Mouse (Mus musculus) induced T-regulatory cell, adult 2 months (primary cell): ENCODE measurements around the gene Sae1.
"Not testable (repeated sequence)": the region's sequence is repeated elsewhere in the genome, so short reads cannot be mapped to it uniquely, and the experiment has no call there.

ENCODE experiments used
- DNase-seq: peaks from one replicate; pipeline ENCODE4 v3.0.0-alpha.2; 2012; ENCODE audit warnings: low read depth

The Sae1 gene

DNA sequence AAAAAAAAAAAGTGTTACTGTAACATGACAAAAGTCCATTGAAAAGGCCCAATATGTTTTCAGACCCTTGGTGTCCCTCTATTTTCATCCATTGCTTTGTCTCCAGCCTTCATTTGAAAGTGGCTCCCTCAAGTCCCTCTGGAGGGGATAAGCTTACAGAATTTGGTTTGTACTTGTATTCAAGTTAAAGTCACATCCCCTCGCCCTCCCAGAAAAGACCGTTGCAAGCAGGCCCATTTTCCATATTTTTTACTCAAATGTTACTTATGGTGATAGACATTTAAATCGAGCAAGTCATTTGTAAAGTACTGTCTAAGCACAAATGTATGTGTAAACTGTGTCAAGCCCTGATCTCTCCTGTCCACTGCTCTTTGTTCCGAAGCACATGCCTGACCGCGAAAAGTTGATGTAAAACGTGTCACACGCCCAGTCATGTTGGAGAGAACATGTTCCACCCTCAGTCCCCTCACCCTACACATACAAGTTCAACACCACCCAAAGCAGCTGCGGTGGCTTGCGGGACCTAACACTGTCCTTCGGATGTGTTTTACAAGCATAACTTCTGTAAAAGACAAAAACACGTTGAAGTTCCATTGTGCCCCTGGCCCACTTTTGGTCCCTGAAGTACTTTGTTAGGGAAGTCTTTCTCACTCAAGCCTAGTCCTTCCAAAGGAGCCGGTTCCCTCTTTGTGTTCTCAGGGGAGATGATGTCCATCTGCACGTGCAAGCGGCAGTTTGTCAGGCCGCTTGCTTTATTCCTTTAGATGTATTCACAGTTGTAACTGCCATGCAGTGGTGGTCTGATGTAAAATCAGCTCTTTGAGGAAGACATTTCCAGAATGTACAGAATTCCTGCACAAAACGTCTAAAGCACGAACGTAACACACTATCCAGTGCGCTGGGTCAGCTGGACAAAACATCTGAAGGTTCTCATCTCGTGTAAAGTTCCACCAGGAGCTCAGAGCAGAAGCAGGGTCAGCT, 15.7 kb upstream of the Sae1 start:
- DNase-seq: peak; percentile 73

GRCm38 (mm10) chr7:16402449-16402848, 14.8 kb upstream of the Sae1 start:
- peak; percentile 48 for DNase-seq

- peak; percentile 69 for DNase-seq
These were observed 14.4 kb upstream of the Sae1 start for GRCm38 (mm10) chr7:16401991-16402431.

- peak; percentile 93 for DNase-seq
These were observed 13.3 kb upstream of the Sae1 start, which contains the start of gene Zc3h4 for GRCm38 (mm10) chr7:16400689-16401611. Gene Zc3h4 (plus strand): TSS chr7:16400910.

DNA sequence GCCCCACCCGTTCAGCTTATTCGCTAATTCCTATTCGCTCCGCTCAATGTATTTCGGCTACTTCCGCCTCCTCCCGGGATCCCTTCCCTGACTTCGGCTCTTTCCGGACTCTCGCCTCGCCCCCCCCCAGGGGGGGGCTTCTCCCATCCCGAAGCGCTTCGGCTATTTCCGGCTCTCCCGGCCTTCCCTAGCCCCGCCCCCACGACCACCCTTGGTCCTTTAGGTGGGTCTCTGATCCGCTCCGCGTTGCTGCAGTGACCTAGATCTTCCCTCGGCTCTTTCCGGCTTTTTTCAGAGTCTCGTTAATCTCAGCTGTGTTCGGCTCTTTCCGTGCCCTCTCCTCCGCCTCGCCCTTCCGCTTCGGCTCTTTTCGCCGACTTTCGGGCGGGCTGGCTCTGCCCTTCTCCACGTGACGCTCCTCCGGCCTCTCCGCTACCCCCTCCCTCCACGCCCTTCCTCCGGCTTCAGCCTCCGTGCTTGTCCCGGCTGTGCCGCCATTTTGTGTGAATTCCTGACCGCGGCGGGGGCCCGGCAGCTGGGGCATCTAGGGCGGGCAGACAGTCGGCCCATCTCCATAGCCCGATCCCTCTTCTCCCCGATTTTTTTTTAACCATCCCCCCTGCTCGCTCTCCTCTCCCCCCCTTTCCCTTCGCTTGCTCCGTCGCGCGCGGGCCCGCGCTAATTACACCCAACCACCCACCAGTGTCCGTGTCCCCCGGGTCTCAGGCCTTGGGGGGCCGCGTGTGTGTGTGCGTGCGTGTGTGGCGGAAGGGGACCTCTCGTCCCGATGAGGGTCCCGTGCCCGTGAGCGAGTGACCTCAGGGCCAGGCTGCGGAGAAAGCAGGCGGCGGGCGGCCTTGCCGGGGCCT, 12.4 kb upstream of the Sae1 start:
- DNase-seq: peak; percentile 98

DNA sequence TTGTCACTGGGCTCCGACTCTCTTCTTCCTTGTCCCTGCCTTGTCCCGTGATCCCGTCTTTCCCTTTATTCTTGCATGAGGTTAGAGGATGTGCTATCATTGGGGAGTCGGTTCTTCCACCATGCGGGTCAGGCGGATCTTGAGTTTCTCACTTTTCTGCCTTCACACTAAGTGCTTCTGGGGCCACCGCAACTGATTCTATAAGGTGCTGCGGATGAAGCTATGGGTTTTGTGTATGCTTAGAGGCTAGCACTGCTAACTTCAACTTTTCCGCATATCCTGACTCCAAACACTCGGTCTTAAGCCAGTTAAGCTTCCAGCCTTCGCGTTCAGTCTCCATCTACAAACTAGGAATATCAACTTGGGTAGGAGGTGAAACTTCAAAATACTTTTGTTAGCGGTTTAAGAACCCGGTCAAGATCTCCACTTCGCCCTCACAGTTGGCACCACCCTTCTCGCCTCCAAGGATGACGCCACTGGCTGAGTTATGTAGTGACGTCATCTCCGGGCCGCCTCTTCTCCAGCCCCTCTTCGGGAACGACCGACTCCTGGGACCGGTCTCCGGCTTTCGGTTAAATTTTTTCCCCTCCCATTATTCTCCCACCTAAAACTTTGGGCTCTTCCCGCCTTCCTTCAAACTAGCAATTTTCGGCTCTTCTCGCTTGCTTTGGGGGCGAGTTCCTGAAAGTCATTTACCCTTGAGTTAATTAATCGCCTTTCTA, 11.7 kb upstream of the Sae1 start:
- peak; percentile 96 for DNase-seq

GRCm38 (mm10) chr7:16398387-16399050, 10.9 kb upstream of the Sae1 start:
- peak; percentile 61 for DNase-seq

- DNase-seq: peak; percentile 18
These were observed 9.9 kb upstream of the Sae1 start for GRCm38 (mm10) chr7:16397465-16397864.

GRCm38 (mm10) chr7:16395944-16396343, 8.3 kb upstream of the Sae1 start:
- DNase-seq: peak; percentile 86

GRCm38 (mm10) chr7:16392923-16393322, 5.3 kb upstream of the Sae1 start:
- no peak for DNase-seq

DNA sequence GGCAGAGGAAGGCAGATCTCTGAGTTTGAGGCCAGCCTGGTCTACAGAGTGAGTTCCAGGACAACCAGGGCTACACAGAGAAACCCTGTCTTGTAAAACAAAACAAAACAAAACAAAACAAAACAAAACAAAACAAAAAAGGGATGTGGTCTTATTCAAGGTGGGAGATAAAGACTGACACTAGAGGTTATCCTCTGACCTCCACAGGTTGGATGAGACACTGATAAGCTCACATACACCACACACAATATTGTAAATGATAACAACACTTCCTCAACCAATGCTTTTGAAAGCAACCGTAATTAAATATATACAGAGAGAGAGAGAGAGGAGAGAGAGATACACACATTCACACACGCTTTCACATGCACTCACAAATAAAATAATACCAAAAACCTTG, 2.3 kb upstream of the Sae1 start:
- DNase-seq: not testable (repeated sequence)

- DNase-seq: peak; percentile 83
These were observed 11.1 kb downstream of the Sae1 start for GRCm38 (mm10) chr7:16376505-16376904.

DNA sequence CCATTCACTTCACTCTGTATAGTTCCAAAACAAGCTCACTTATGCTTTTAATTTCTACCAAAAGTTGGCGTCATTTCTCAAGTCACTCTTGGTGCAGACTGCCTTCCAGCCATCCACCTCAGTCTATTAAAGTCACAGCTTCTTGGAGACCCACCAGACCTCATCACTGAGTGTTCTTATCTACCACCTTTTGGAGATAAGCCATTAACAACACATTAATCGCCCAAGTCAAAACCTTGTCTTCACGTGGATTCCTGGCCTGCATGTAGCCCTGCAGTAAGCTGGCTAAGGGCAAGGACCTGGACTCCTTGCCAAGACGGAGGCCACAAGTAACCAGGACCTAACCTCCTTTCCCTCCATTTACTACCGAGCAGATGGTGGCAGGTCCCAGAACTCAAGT, 12.6 kb downstream of the Sae1 start:
- no peak for DNase-seq

DNA sequence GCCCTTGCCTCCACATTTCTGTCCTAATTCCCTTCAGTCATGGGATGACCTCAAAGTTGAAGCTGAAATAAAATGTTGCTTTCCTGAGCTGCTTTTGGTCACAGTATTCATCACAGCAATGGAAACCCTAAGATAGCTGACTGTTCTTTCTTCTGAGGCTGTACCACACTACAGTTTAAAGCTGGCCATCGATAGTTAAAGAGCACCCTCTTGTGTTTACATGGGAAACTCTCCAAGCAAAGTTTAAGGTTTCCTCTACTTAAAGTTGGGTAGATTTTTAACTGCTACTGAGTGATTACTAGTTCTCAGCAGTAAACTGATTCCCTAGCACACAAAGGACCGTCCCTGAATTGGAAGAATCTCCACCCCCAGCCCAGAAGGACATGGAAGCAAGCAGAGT, 13.9 kb downstream of the Sae1 start:
- peak; percentile 77 for DNase-seq

GRCm38 (mm10) chr7:16370596-16370995, 17.0 kb downstream of the Sae1 start:
- DNase-seq: no peak

DNA sequence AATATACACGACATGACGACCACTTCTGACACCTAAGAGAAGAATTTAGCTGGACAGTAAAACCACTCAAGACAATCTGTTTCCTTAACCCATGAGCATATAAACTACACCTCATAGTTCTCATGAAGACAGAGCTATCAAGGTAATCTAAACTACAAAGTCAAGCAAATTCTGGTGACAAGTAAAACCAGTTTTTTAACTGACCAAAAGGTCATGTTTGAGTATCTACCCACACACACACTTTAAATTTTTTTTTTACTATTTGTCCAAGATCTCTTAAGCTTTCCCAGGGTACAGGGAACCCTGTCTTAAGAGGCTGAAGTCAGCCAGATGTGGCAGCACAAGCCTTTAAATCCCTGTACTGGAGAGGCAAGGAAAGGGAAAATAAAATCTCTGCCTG, 18.8 kb downstream of the Sae1 start:
- DNase-seq: no peak

GRCm38 (mm10) chr7:16366669-16367068, 20.9 kb downstream of the Sae1 start:
- DNase-seq: no peak

DNA sequence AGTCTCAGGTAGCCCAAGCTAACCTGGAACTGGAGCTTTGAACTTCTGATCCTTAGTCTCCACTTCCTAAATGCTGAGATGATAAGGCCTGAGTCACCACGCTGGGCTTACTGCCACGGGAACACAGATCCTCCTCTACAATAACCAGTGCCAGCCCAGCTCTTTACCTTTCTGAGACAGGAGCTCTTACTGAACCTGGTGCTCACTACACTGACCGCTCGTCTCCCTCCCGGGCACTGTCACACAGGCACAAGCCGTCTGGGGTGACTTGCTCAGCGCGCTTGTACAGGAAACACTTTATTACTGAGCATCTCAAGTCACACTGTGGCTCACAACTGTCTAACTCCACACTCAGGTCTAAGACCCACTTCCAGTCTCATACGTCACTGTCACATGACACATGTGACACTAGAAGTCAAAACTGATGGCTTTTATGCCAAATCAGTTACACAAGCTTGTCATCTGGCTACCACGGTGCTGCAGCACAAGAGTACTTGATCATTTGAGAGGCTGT, 21.4 kb downstream of the Sae1 start:
- DNase-seq: no peak

DNA sequence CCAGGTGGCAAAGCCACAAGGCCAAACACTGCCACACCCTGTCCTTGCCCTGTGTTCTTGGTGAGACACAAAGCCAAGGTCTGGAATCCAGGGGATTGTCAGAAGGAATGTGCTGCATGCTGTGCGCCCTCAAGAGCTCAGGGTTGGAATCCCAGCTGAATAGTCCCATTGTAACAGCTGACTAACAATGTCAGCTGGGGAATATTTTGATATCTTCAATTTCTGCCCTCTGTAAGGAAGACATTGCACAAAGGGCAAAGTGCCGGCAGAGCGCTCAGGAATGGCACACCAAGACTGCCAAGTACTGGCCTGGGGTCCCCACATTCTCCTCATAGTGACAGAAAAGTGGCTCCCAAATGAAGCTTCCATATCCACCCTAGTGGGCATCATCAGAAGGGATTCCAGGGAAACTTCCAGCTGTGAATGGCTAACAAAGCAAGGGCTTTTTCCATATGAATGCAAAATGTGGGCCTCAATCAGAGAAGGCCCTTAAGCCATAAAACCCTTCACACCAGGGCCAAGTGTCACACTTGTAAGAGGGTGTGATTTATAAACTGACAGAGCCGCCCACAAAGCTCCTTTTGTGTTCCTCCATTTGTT, 22.6 kb downstream of the Sae1 start:
- no peak for DNase-seq

- peak; percentile 71 for DNase-seq
These were observed 23.3 kb downstream of the Sae1 start for GRCm38 (mm10) chr7:16364319-16364718.
